Mouse (Mus musculus) kidney, embryonic 16.5 days (tissue): ENCODE data around the gene Trpv5. TPM values are rescaled to one million over a fixed set of nuclear protein-coding genes. Genes with fewer than 3 reads are reported as not detected.

Source experiments
- polyA plus RNA-seq: library from polyadenylated mRNA; unstranded; fragments of >200 nt; fragmentation: Nextera tagmentation; extraction: Ambion mirVana; gene quantifications from 2 replicates; pipeline ENCODE4 v1.2.1, GENCODE M21; 2015

The Trpv5 gene
- polyA plus RNA-seq, 1 experiment from 2014 or later, result 3.8 TPM

Other genes starting within 250 kb of the Trpv5 start
- gene Gm10334, start 234.6 kb downstream of the Trpv5 start, polyA plus RNA-seq, result not detected in 2 replicates
- gene Prss1, start 221.8 kb downstream of the Trpv5 start, polyA plus RNA-seq, result not detected in 2 replicates
- not detected in 2 replicates for gene Prss2, start 159.0 kb downstream of the Trpv5 start, polyA plus RNA-seq
- gene Ephb6, start 75.3 kb downstream of the Trpv5 start, polyA plus RNA-seq, result 16.2 and 17.6 TPM in 2 replicates
- 7.1 and 7.3 TPM in 2 replicates for gene Trpv6, start 44.4 kb downstream of the Trpv5 start, polyA plus RNA-seq
- gene Llcfc1, start 3.7 kb upstream of the Trpv5 start, polyA plus RNA-seq, result 0.22 and 0.58 TPM in 2 replicates
- gene Kel, start 23.6 kb upstream of the Trpv5 start, polyA plus RNA-seq, result 2.3 and 3.8 TPM in 2 replicates
- gene Olfr459, start 94.4 kb upstream of the Trpv5 start, polyA plus RNA-seq, result not detected in 2 replicates
- gene Pip, start 166.8 kb upstream of the Trpv5 start, polyA plus RNA-seq, result not detected in 2 replicates
- not detected in 2 replicates for gene Sval2, start 172.2 kb upstream of the Trpv5 start, polyA plus RNA-seq